Mouse (Mus musculus): Measurements from ENCODE around the gene Slc9c1.

GRCm38 (mm10) chr16:45619751-45620375, 84.8 kb downstream of the Slc9c1 start:
- no peak for TF ChIP-seq CTCF (IDR thresholded peaks at IDR 0.05; ENCODE audit: insufficient read depth, low read depth, low read length)
- TF ChIP-seq POLR2A (IDR thresholded peaks at IDR 0.05; ENCODE audit: insufficient read depth, low read depth, low read length): no peak

All from olfactory bulb, adult 2 months (tissue).